Mouse (Mus musculus) ES-E14 (cell line): ENCODE measurements at regions not wholly inside any gene's neighbourhood (a gene's known extent, or its start where the extent isn't known, plus 50 kb on each side); places are given as distances from the start of the nearest gene placed in this dataset.

Experiments
- ZC3H11A ChIP-seq: IDR thresholded peaks from 2 replicates; pipeline ENCODE4 v1.6.1; 2012; ENCODE audit warnings: low read depth, mild to moderate bottlenecking, inconsistent platforms, low read length, borderline replicate concordance
- ZNF384 ChIP-seq: IDR thresholded peaks from 2 replicates; pipeline ENCODE4 v1.6.1; 2012; ENCODE audit warnings: low read depth, low read length, inconsistent platforms

DNA sequence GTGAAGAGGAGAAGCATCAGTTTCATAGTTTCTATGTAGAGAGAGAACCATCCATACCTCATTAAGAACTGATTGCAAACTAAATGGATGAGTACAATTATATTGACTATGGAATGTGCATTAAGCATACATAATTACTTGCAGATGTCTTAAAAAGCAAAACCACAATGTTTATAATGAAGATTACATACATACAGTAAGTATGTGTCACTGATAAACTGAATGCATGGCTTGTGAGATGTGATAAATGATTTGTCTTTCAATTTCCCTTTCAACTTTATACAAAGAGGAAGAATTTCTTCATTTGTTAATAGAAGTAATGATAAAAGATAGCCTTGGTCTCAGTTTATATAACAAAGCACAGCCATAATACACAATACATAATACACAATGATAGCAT, 1939.3 kb downstream of the 9330182O14Rik start:
- no peak for TF ChIP-seq ZC3H11A
- no peak for TF ChIP-seq ZNF384
